Mouse (Mus musculus): ENCODE measurements around the gene Dusp27. TPM values are rescaled to one million over a fixed set of nuclear protein-coding genes. Genes with fewer than 3 reads are reported as not detected.

Dusp27 gene
- total RNA-seq, 4 experiments from 2014 or later = 0.21 to 0.22 (median 0.22) TPM; not detected in 1

- DNase-seq = no peak
These were observed 29.6 kb downstream of the Dusp27 start for GRCm38 (mm10) chr1:166098120-166098519.

GRCm38 (mm10) chr1:166094462-166094861, 33.3 kb downstream of the Dusp27 start:
- DNase-seq = no peak

DNA sequence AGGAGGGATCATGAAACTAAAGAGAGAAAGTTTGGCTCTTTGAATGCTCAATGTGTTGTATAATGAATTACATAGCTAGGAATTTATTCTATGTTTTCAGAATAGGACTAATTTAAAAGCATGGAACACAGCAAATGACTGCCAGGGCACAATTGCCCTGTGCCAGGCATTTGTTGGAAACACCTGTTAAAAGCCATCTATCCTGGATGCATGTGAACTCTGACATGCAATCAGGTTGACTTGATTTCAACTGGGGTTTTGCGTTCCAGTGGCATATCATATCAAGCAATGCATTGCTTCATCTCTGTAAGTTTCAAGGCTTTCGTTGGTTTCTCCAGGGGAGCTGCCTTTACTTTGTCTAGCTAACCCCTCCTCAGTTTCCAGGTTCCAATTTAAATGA, 37.4 kb downstream of the Dusp27 start:
- DNase-seq = no peak

GRCm38 (mm10) chr1:166089739-166090138, 38.0 kb downstream of the Dusp27 start:
- no peak for DNase-seq

DNA sequence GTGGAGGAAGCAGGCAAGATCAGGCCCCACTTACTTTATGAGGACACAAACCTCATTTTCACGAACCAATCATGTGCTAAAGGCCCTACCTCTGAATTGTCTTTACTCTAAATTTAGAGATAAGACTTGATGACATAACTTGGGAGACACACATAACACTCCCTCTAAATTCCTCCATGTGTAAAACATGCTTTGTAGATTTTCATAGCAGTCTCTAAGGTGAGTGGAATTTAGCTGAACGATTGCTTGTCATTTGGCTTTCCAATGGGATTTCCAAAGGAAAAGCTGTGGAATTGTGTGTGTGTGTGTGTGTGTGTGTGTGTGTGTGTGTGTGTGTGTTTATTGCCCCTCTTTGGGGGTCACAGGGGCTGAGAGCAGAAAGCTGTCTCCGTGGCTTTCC, 38.4 kb downstream of the Dusp27 start:
- no peak for DNase-seq

GRCm38 (mm10) chr1:166088446-166089170, 39.1 kb downstream of the Dusp27 start:
- no peak for DNase-seq

DNA sequence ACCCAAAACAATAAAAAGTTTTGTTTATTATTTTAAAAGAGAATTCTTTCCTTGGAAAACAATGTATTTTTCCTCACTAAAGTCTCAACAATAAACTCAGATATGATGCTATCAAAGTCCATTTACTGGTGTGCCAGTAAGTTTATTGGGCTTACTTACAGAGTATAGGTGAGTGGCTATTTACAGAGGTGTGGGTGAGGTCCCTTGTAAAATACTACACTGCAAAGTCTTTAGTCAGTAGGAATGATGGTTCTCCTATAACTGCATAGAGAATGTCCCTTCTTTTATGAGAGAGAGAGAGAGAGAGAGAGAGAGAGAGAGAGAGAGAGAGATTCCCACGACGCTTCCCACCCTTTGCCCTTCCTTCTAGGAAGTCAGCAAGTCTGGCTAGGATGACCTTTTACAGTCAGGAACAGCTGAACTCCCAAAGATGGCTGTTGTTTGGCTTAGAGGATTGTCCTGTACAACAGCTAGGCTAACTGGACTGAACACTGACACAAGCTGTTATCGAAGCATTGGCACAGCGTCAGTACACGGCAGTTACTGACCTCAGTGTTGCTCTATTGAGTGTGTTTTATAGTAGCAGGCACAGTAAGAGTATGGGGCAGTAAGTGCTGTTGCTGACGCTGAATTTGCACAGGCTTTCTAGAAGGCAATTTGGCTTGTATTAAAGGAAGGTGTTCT, 50.5 kb downstream of the Dusp27 start:
- no peak for DNase-seq

GRCm38 (mm10) chr1:166067856-166068440, 59.8 kb downstream of the Dusp27 start:
- DNase-seq = no peak

DNA sequence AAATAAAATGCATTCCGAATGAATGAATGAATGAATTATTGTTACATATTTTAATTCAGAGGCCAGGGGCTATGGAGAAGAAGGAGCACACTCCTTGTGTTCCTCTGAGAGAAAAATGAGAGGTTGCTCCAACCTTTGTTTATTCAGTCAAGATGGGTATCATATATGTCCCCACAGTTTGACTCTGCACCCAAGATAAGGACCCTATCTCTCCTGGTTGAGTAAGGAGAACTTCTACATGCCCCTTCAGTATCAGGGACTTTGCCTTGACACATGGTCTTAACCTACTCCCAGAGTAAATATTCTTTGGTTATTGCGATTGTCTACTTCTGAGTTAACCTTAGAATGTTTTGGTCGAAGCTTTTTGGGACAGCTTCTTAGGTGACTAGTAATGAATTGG, 63.9 kb downstream of the Dusp27 start:
- no peak for DNase-seq

DNA sequence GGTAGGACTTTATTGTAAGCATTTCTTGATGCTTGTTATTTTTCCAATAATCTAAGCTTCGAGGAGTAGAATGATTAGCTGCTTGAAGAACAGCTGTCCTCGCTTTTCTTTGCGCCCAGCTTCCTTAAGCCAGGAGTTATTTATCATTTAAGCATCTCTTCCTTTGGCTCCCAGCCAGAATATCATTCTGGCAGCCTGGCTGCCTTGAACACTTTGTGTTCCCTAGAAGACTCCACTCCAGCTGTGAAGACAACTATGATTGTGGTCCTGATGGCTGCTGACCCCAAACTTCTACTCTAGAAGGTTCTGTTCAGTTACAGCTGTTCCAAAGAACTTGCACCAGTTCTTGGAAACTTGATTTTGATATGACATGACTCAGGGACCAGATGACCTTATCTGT, 66.2 kb downstream of the Dusp27 start:
- no peak for DNase-seq

DNA sequence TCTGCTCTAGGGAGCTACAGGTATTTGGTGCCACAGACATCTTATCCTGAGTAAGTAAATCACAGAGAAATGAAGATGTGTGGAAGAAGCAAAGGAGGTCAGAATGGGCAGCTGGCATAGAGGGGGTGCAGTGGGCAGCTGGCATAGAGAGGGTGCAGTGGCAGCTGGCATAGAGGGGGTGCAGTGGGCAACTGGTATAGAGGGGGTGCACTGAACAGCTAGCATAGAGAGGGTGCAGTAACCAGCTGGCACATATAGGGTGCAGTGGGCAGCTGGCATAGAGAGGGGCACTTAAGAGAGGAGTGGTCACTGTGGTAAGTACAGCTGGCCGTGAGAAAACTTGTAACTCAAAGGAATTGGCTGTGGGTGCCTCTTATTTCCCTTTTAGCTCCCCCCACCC, 67.3 kb downstream of the Dusp27 start:
- no peak for DNase-seq

DNA sequence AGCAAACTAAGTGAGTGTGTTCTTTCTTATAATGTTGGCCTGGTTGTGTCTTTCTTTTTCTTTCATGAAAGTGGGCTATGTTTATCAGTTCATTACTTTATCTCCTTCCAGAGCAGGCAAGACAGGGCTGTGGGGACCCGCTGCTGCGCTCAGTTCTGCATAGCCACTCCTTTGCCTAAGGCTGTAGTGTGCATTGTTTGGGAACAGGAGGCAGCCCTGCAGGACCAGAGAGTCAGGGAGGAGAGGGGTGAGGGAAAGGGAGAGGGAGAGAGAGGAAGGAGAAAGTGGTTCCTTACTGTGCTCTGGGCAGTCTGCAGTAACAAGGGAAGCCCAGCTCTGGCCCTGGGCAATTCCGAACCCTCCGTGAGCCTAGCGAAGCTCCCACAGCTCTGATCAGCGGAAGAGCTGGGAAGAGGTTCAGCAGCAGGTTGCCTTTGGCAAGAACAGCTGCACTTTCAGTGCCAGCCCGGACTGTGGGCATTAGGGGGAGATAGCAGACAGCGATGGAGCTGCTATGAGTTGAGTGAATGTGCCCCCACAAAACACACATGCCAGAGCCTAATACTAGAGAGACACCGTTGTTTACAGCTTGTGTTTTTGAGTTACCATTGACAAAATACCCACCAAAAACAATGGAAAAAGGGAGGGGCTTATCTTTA, 71.5 kb downstream of the Dusp27 start:
- DNase-seq = no peak

- no peak for DNase-seq
These were observed 74.3 kb downstream of the Dusp27 start for GRCm38 (mm10) chr1:166053285-166053955.

- DNase-seq = no peak
These were observed 78.5 kb downstream of the Dusp27 start for GRCm38 (mm10) chr1:166049046-166049827.

DNA sequence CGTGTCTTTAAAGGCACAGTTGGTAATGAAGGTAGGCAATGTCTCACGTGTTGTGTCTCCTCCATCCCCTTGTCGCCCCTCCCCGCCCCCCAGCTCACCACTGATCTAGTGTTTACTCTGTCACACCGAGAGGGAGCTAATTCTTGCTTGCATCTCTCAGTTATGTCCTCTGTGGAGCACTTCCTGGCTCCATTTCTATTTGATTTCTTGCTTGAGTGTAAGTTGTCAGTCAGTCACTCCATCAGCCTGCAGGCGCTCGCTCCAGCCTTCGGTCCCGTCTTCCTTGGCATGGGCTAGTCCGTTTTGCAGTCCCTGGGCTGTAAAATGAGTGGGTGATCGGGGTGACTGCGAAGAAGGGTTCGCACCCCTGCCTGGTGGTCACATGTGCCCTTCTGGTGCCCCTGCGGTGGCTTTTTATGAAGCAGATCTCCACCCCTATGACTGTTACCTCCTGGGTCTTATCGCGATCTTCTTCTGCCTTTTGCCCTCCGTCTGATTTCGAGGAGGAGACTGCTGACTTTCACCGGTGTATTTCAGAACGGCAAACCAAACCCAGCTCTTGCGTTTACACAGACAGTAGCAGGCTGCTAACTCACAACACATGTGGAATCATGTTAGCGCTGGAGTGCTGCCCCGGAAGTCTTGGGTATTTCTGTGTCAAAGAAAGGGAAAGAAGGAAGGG, 79.4 kb downstream of the Dusp27 start:
- no peak for DNase-seq

Other genes with a start within 250 kb of the Dusp27 start
- 10 to 100 TPM; 10.6 to 23.3 (median 15.2) TPM for gene Pou2f1, start 125.2 kb downstream of the Dusp27 start, total RNA-seq (2022)
- under 1 TPM in 2 of 4 experiments, not detected in 2; 0.56 to 0.62 TPM for gene Gpa33, start 2.3 kb upstream of the Dusp27 start, total RNA-seq (2022)
- gene Mael, start 110.8 kb upstream of the Dusp27 start, total RNA-seq (2022) = not detected
- 10 to 100 TPM in 2 of 4 experiments, 1 to 10 TPM in 2; 4.0 to 16.9 (median 10.1) TPM for gene Ildr2, start 126.2 kb upstream of the Dusp27 start, total RNA-seq (2022)